Mouse (Mus musculus) testis, adult 2 months (tissue): ENCODE measurements around the gene 4930404N11Rik. TPM values are rescaled to one million over a fixed set of nuclear protein-coding genes. Genes with fewer than 3 reads are reported as not detected.

Experiments
- H3K27ac ChIP-seq: fragments of 200-500 bp; 2 replicates; pipeline ENCODE4 v1.5.1; 2012; ENCODE audit warnings: low read depth, low read length; ENCODE audit not compliant: control insufficient read depth, insufficient read depth
- H3K27me3 ChIP-seq: fragments of 200-500 bp; 2 replicates; pipeline ENCODE4 v1.6.1; 2012; ENCODE audit warnings: mild to moderate bottlenecking, low read length, moderate library complexity; ENCODE audit not compliant: control insufficient read depth, insufficient read depth
- H3K36me3 ChIP-seq: fragments of 200-500 bp; 2 replicates; pipeline ENCODE4 v1.6.1; 2012; ENCODE audit warnings: mild to moderate bottlenecking, low read length; ENCODE audit not compliant: control insufficient read depth, insufficient read depth
- H3K4me1 ChIP-seq: fragments of 200-500 bp; 2 replicates; pipeline ENCODE4 v1.6.1; 2012; ENCODE audit warnings: low read length; ENCODE audit not compliant: control insufficient read depth, insufficient read depth
- H3K4me3 ChIP-seq: fragments of 200-500 bp; 2 replicates; pipeline ENCODE4 v1.5.1; 2012; ENCODE audit warnings: low read depth, mild to moderate bottlenecking, low read length, moderate library complexity, mixed read lengths; ENCODE audit not compliant: control insufficient read depth
- CTCF ChIP-seq: fragments of 200-500 bp; IDR thresholded peaks from 2 replicates; pipeline ENCODE4 v1.5.1; 2012; ENCODE audit warnings: low read depth, mild to moderate bottlenecking, inconsistent platforms, low read length, moderate library complexity; ENCODE audit not compliant: control insufficient read depth, insufficient read depth, insufficient replicate concordance
- POLR2A ChIP-seq: fragments of 200-500 bp; IDR thresholded peaks from 2 replicates; pipeline ENCODE4 v1.6.1; 2012; ENCODE audit warnings: low read depth, mild to moderate bottlenecking, inconsistent platforms, low read length, moderate library complexity; ENCODE audit not compliant: control insufficient read depth
- polyA plus RNA-seq: library from polyadenylated mRNA; depleted of rRNA; stranded (reverse); fragments of >200 nt; gene quantifications from 2 replicates; pipeline ENCODE4 v1.2.3, GENCODE M21; 2012

Gene 4930404N11Rik
- polyA plus RNA-seq, 1 experiment, result 273 TPM

DNA sequence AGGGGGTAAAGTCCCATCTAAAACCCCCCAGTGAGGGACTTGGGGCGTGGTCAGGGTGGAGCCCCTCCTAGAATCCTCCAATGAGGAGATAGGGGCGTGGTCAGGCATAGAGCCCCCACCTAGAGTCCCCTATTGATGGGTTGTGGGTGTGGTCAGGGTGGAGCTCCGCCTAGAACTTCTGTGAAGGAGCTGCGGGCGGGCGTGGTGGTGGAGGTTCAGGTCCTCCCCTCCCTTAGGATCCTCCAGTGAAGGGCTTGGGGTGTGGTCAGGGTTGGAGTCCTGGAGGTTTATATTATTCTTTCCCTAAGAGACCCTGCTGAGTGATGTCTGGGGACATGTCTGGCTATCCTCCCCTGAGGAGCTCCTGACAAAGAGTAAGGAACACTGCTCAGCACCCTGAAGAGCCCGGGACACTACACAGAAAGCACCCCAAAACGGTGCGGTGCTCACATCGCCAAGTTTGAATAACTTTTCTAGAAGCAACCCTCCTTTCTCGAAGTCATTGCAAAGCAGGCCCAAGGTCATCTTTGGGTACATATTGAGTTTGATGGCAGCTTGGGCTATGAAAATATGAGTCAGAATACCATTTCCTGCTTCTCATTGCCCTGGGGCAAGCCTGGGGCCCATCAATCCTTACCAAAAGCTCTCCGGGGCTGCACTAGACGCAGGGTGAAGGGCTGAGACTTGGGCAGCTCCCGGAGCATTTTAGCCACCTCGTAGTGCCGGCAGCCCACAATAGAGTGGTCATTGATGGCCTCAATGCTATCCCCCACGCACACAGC, 24.9 kb downstream of the 4930404N11Rik start:
- no peak for TF ChIP-seq CTCF
- TF ChIP-seq POLR2A, result no peak
- H3K27ac ChIP-seq, result no peak overlapping the region
- peaks cover 45% of the 10 kb centered on the region for H3K4me1 ChIP-seq
- H3K27me3 ChIP-seq, result no peaks in the 10 kb centered on the region
- no peak overlapping the region for H3K4me3 ChIP-seq
- H3K36me3 ChIP-seq, result no peaks in the 10 kb centered on the region

DNA sequence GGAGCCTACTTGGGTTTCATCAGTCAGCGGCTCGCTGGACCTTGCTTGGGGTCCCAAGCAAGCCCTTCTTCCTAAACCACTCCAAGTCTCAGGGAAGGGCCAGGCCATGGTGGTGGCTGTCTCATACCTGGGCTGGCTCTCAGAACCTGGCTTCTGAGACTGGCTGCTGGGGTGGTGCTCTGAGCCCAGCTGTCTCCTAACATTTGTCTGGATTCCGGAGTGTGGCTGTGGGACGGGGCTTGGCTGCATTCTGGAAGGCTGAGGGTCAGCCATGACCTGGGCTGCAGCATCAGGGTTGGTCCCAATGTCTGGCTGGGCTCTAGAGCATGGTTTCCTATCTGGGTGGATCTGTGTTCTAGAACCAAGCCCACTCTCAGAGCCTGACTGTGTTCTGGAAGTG, 29.1 kb downstream of the 4930404N11Rik start:
- TF ChIP-seq CTCF (no peak), POLR2A (no peak)
- Histone ChIP-seq H3K4me3 (no peak overlapping the region), H3K27ac (no peak overlapping the region), H3K4me1 (peaks cover 43% of the 10 kb centered on the region), H3K27me3 (no peaks in the 10 kb centered on the region), H3K36me3 (no peaks in the 10 kb centered on the region)

DNA sequence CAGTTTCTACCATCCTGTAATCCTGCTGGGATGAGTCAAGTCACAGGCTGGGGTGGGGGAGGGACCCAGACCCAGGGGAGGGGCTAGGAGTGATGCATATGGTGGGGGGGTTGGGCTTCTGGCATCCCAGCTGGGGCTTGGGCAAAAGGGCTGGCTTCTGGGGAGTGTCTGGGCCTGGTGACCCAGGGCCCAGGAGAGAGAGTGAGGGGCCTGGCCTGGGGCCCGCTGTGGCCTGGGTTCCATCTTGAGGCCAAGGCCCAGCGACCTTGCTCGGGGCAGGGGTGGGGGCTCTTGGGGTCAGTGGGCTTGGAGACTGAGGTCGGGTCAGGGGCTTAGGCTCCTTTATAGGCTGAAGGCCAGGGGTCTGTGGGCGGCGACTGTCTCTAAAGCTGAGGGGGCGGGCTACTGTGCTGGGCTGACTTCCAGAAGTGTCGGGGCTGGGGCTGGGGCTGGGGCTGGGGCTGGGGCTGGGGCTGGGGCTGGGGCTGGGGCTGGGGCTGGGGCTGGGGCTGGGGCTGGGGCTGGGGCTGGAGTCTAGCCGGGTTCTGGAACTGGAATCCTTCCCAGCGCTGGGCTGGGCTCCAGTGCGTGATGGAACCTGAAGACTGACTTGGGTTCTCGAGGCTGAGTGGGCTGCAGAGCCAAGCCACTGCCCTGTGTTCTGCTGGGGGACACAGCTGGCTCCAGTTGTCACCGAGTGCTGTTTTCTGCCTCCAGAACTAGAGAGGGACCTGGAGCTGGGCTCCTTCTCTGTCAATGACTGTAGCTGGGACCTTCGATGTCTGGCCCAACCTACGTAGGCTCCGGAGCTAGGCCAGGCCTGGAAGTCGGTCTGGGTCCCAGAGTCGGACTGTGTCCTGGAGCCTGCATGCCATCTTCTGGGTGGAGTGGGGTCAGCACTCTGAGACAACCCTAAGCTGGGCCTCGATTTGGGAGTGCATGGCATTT, 29.9 kb downstream of the 4930404N11Rik start:
- Histone ChIP-seq H3K27ac (no peak overlapping the region), H3K4me1 (peaks cover 36% of the 10 kb centered on the region), H3K4me3 (no peak overlapping the region), H3K27me3 (no peaks in the 10 kb centered on the region), H3K36me3 (no peaks in the 10 kb centered on the region)
- no peak for TF ChIP-seq CTCF
- no peak for TF ChIP-seq POLR2A

DNA sequence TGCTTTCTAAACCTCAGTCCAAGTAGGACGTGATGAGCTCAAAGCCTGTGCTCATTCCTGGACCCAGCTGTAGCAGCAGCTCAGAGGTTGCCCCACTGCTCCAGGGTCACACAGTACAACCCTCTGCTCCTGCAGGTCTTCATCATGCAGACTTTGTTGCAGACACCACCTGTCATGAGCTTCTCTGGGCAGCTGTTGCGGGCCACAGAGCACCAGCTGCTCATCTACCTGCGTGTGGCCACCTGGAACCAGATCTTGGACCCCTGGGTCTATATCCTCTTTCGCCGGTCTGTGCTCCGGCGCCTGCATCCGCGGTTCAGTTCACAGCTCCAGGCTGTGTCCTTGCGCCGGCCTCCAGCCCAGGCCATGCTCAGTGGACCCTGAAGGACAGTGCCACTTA, 31.3 kb downstream of the 4930404N11Rik start:
- Histone ChIP-seq H3K4me3 (no peak overlapping the region), H3K36me3 (no peaks in the 10 kb centered on the region), H3K27ac (no peak overlapping the region), H3K27me3 (no peaks in the 10 kb centered on the region), H3K4me1 (peaks cover 30% of the 10 kb centered on the region)
- TF ChIP-seq CTCF (no peak), POLR2A (no peak)

DNA sequence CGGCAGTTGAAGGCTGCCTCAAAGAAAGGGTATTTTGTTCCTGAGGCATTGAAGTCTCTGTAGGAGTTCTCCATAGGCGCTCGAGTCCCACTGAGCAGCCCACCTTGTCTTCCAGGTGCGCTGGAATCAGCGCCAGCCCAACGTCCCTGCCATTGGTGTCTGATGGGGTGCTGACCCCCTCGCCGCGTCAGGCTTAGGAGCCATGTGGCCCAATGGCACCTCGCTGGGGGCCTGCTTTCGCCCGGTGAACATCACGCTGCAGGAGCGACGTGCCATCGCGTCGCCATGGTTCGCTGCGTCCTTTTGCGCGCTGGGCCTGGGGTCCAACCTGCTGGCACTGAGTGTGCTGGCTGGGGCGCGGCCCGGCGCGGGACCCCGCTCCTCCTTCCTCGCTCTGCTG, 33.3 kb downstream of the 4930404N11Rik start:
- H3K27ac ChIP-seq, result no peak overlapping the region
- TF ChIP-seq POLR2A (no peak), CTCF (no peak)
- H3K4me1 ChIP-seq, result peaks cover 20% of the 10 kb centered on the region
- H3K4me3 ChIP-seq, result peak overlapping the region; percentile 53
- no peaks in the 10 kb centered on the region for H3K36me3 ChIP-seq
- no peaks in the 10 kb centered on the region for H3K27me3 ChIP-seq

DNA sequence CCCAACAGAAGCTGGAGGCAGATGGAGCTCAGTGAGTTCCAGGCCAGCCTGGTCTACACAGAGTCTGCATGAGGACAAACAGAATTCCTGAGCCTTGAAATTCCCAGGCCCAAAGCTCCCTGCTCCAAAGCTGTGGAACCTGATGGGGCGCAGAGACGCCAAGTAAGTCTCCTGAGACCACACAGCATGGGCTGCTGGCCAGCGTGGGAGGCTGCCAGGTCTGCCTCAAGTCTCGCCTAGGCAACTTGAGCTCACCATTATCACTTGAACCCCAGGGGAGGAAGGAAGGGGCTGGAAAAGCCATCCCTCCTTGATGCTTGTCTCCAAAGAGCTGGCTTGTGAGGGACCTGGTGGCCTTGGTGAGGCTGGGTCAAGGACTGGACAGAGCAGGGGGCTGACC, 35.6 kb downstream of the 4930404N11Rik start:
- Histone ChIP-seq H3K4me1 (peaks cover 7% of the 10 kb centered on the region), H3K36me3 (no peaks in the 10 kb centered on the region), H3K4me3 (no peak overlapping the region), H3K27me3 (no peaks in the 10 kb centered on the region), H3K27ac (no peak overlapping the region)
- no peak for TF ChIP-seq POLR2A
- TF ChIP-seq CTCF, result no peak
